Mouse (Mus musculus): ENCODE results near the gene Mast4.

Gene Mast4

GRCm38 (mm10) chr13:103316777-103317367 is 17.4 kb downstream of the Mast4 start:
- DNase-seq (ENCODE audit: low read depth, low spot score): no peak

- no peak for DNase-seq (ENCODE audit: low read depth, low spot score)
These were observed 19.1 kb downstream of the Mast4 start for GRCm38 (mm10) chr13:103315113-103315708.

- DNase-seq (ENCODE audit: low read depth, low spot score): no peak
These were observed 26.0 kb downstream of the Mast4 start for GRCm38 (mm10) chr13:103308296-103308695.

GRCm38 (mm10) chr13:103303826-103304225 is 30.5 kb downstream of the Mast4 start:
- no peak for DNase-seq (ENCODE audit: low read depth, low spot score)

GRCm38 (mm10) chr13:103302508-103302907 is 31.8 kb downstream of the Mast4 start:
- no peak for DNase-seq (ENCODE audit: low read depth, low spot score)

- DNase-seq (ENCODE audit: low read depth, low spot score): no peak
These were observed 32.2 kb downstream of the Mast4 start for GRCm38 (mm10) chr13:103302077-103302476.

- no peak for DNase-seq (ENCODE audit: low read depth, low spot score)
These were observed 39.9 kb downstream of the Mast4 start for GRCm38 (mm10) chr13:103294424-103294823.

- peak; percentile 14 for DNase-seq (ENCODE audit: low read depth, low spot score)
These were observed 41.2 kb downstream of the Mast4 start for GRCm38 (mm10) chr13:103293121-103293520.

GRCm38 (mm10) chr13:103291098-103291497 is 43.2 kb downstream of the Mast4 start:
- no peak for DNase-seq (ENCODE audit: low read depth, low spot score)

GRCm38 (mm10) chr13:103285821-103286220 is 48.5 kb downstream of the Mast4 start:
- no peak for DNase-seq (ENCODE audit: low read depth, low spot score)

GRCm38 (mm10) chr13:103285036-103285435 is 49.3 kb downstream of the Mast4 start:
- DNase-seq (ENCODE audit: low read depth, low spot score): no peak

GRCm38 (mm10) chr13:103270856-103271391 is 63.4 kb downstream of the Mast4 start:
- no peak for DNase-seq (ENCODE audit: low read depth, low spot score)

- DNase-seq (ENCODE audit: low read depth, low spot score): no peak
These were observed 71.6 kb downstream of the Mast4 start for GRCm38 (mm10) chr13:103262707-103263106.

- DNase-seq (ENCODE audit: low read depth, low spot score): no peak
These were observed 72.2 kb downstream of the Mast4 start for GRCm38 (mm10) chr13:103262061-103262460.

GRCm38 (mm10) chr13:103260414-103260813 is 73.9 kb downstream of the Mast4 start:
- no peak for DNase-seq (ENCODE audit: low read depth, low spot score)

GRCm38 (mm10) chr13:103258106-103258505 is 76.2 kb downstream of the Mast4 start:
- DNase-seq (ENCODE audit: low read depth, low spot score): no peak

- DNase-seq (ENCODE audit: low read depth, low spot score): no peak
These were observed 79.4 kb downstream of the Mast4 start for GRCm38 (mm10) chr13:103254861-103255260.

GRCm38 (mm10) chr13:103253077-103253476 is 81.2 kb downstream of the Mast4 start:
- DNase-seq (ENCODE audit: low read depth, low spot score): no peak

GRCm38 (mm10) chr13:103248102-103249054 is 85.9 kb downstream of the Mast4 start:
- no peak for DNase-seq (ENCODE audit: low read depth, low spot score)

GRCm38 (mm10) chr13:103246973-103247718 is 87.2 kb downstream of the Mast4 start:
- DNase-seq (ENCODE audit: low read depth, low spot score): no peak

- no peak for DNase-seq (ENCODE audit: low read depth, low spot score)
These were observed 88.9 kb downstream of the Mast4 start for GRCm38 (mm10) chr13:103245431-103245830.
